In the genomic region with DNA sequence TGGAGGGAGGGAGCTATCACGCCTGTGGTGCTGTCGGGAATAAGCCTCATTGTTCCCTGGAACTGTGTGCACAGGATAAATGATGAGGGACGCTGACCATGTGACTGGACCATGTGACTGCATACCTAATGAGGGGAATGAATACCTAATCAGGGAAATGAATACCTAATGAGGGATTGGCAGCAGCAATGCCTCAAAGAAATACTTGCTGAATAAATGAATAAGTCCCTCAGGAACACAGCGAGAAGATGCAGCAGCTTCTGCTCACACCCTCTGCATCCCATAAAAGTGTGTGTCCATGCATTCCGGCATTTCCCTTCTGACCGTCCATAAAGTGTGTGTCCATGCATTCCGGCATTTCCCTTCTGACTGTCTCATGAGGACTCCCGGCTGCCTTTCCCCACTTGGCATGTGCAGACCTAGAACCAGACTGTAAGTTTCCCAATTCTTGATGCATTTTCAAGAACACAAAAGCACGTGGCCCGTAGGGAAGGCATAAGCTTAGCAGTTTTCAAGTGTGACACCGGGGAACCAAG, we compare ENCODE assay signal across 9 mouse cellular contexts.
DNase-seq lines count a peak whose midpoint lies in the region; ATAC-seq lines count a peak whose summit lies in the region.
"Had no signal": no experiment of that assay in that cellular context is flagged by ENCODE, and none has a peak within 500 bp of the region (broad histone marks: within the 10 kb centered on the region; RNA-seq: fewer than 3 reads in every experiment).

No protein-coding gene starts in this region.

- H3K27me3 ChIP-seq in forebrain, embryonic 12.5 days: no peaks in the 10 kb centered on the region
- no peaks in the 10 kb centered on the region for H3K27me3 ChIP-seq in neural tube, embryonic 12.5 days (replicated peaks)
- H3K27me3 ChIP-seq: limb, embryonic 13.5 days had no signal

- H3K9me3 ChIP-seq in forebrain, embryonic 12.5 days: no peaks in the 10 kb centered on the region
- no peaks in the 10 kb centered on the region; the same call in 1 of the 2 replicates for H3K9me3 ChIP-seq in neural tube, embryonic 12.5 days
- H3K9me3 ChIP-seq: limb, embryonic 13.5 days had no signal

- peaks cover 46% of the 10 kb centered on the region for H3K4me1 ChIP-seq in forebrain, embryonic 12.5 days
- peaks cover 29% of the 10 kb centered on the region for H3K4me1 ChIP-seq in neural tube, embryonic 12.5 days
- H3K4me1 ChIP-seq: limb, embryonic 13.5 days had no signal

- H3K27ac ChIP-seq in forebrain, embryonic 12.5 days: peak overlapping the region; percentile 84
- H3K27ac ChIP-seq in neural tube, embryonic 12.5 days: peak overlapping the region; percentile 60; the same call in 1 of the 2 replicates
- H3K27ac ChIP-seq: limb, embryonic 13.5 days had no signal

- no peaks in the 10 kb centered on the region for H3K36me3 ChIP-seq in forebrain, embryonic 12.5 days (replicated peaks)
- H3K36me3 ChIP-seq in neural tube, embryonic 12.5 days: no peaks in the 10 kb centered on the region
- H3K36me3 ChIP-seq: limb, embryonic 13.5 days had no signal

- no peak overlapping the region for H3K9ac ChIP-seq in forebrain, embryonic 12.5 days
- H3K9ac ChIP-seq in neural tube, embryonic 12.5 days: no peak overlapping the region
- H3K9ac ChIP-seq: limb, embryonic 13.5 days had no signal

- no peak overlapping the region for H3K4me3 ChIP-seq in forebrain, embryonic 12.5 days (replicated peaks)
- no peak overlapping the region for H3K4me3 ChIP-seq in neural tube, embryonic 12.5 days
- H3K4me3 ChIP-seq: limb, embryonic 13.5 days had no signal

- peak overlapping the region; percentile 28 for H3K4me2 ChIP-seq in forebrain, embryonic 12.5 days
- peak overlapping the region; percentile 44 for H3K4me2 ChIP-seq in neural tube, embryonic 12.5 days (replicated peaks)
- H3K4me2 ChIP-seq: limb, embryonic 13.5 days had no signal

- DNase-seq in cerebellum, adult 9-11 months: peak; percentile 30
- peak; percentile 44 to 54 for DNase-seq in layer of hippocampus, postnatal 10 days (ENCODE audit: low spot score in 2 of 2)
- DNase-seq in thymus, postnatal 14 days: no peak
- DNase-seq in B cell, adult 2 months: no peak
- no peak for DNase-seq in kidney, adult 11 months

- no peak for ATAC-seq in cerebellum, adult (ENCODE audit: insufficient number of reproducible peaks, low FRiP score, low TSS enrichment)
- peak; percentile 95 for ATAC-seq in forebrain, embryonic 12.5 days (ENCODE audit: low FRiP score)
- ATAC-seq in neural tube, embryonic 12.5 days (ENCODE audit: low FRiP score, low read depth): peak; percentile 96

- WGBS in forebrain, embryonic 12.5 days: 33% methylated on average over 11 of the region's 11 CpGs
- WGBS in neural tube, embryonic 12.5 days: 39% methylated on average over 11 of the region's 11 CpGs

Comparison
In these comparisons a context has a peak if more than half of its experiments do, and no peak if none do; other contexts are left out.
1. DNase-seq: peak in cerebellum, adult 9-11 months (single experiment) and layer of hippocampus, postnatal 10 days (2 of 2); none in thymus, postnatal 14 days (single experiment), B cell, adult 2 months (0 of 2) and kidney, adult 11 months (single experiment).